Mouse (Mus musculus): ENCODE results near the gene Mndal.
A peak's percentile ranks its signal among the peaks of the same experiment; 100 is the strongest.
"Not testable (repeated sequence)": the region's sequence is repeated elsewhere in the genome, so short reads cannot be mapped to it uniquely, and the experiment has no call there.

Mndal gene

DNA sequence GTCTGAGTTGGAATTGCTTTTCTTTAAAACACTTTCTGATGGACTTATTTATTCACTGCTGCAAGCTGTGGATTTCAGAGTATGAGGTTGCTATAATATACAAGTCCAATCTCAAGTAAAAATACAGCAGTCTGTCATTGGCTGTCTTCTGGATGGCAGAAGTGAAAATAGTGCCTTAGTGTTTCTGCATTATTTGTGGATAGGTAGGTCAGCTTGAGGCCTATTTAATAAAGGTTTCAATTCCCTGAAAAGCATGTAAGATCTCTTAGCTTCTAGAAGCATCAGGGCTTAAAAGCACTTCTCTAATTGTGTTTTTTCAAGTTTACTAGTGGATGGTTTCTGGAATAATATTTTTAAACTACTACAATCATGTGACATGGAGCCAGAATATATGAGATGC, 52.5 kb downstream of the Mndal start:
- not testable (repeated sequence) for DNase-seq (ENCODE audit: low read depth, low spot score)

DNA sequence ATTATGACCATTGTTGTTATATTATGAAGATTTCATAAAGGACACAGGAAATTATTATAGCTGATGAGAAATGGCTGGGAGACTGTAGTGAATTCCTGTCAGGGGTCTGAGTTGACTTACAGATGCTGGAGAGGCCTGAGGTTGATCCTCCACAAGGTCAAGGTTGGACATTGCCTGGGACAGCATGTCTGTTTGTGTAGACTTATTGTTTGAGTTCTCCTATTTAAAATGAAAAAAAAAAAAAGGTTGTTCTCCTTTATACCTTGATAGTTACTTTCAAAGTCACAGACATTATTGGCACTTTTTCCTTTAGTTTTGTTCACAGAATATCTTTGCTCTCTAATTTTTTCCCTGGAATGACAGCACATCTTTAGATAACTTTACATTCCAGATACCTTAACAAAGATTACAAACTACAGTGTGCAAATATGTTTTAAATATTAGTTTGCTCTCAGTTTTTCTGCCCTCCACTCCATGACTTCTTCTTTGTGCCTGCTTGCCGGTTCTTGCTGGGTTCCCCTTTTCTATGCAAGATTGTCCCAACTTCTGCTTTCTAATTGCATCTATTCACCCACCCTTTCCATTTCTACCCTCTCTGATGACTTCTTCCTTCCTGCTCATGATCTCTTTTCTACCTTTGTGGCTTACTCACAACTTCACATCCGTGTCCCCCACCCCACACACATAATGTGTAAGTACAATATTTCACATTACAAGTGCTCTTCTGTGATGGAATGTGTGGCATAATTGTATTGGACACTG, 55.1 kb downstream of the Mndal start:
- not testable (repeated sequence) for DNase-seq (ENCODE audit: low read depth, low spot score)

DNA sequence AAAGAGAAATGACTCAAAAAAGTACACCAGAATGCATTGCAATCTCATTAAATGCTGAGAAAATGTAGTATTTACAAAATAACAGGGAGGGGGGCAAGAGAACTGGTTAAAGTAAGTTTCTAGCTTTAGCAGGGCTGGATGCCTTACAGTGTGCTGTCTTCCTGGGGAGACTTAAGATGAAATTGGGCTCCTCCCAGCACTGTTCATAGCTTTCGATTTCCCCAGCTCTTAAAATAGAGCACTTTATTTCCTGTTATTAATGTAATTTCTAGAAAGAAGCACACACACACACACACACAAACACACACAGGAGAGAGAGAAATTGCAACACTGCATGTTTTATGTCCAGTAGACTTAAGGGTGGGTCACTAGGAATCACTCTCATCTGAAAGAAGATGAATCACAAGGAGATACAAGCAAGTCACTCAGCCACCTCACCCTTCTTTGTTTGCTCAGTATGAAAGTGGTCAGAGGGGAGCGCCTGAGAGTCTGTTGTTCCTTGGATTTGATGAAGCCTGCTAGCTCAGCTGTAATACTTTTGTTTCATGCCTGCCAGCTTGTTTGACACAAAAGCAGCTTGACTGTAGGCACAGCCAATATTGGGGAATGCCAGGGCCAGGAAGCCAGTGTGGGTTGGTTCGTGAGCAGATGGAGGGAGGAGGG, 62.2 kb downstream of the Mndal start:
- peak; percentile 17 for DNase-seq (ENCODE audit: low read depth, low spot score)

DNA sequence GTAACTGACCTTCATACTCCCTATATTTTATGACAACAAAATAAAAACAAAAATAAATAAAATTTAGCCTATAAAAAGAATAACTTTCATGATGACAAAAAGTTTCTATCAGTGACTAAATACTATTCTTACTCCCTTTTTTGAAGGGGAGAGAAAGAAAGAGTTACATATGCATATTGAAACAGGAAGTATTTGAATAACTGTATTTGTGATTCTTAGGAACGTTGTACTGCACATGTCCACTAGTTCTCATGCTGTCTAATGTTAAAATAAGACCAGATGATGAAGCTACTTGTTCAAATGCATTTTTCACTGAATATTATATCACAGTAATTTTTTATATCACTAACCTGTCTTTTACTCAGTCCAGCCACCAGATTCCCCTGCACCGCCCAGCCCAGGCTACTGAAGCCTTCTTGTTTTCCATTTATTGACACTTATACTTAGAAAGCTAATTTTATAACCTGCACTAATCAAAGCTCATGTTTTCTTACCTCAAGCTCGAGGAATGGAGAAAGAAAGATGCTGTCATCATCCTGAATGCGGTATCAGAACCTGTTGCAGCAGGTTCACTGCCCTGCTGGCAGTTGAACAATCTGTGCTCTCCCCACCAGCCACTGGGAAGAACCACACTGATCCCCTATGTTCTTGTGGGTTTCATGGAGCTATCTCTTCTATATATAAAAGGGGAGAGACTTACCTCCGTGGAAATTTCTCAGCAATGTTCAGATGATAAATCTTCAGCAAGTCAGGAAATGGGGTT, 62.9 kb downstream of the Mndal start:
- not testable (repeated sequence) for DNase-seq (ENCODE audit: low read depth, low spot score)

DNA sequence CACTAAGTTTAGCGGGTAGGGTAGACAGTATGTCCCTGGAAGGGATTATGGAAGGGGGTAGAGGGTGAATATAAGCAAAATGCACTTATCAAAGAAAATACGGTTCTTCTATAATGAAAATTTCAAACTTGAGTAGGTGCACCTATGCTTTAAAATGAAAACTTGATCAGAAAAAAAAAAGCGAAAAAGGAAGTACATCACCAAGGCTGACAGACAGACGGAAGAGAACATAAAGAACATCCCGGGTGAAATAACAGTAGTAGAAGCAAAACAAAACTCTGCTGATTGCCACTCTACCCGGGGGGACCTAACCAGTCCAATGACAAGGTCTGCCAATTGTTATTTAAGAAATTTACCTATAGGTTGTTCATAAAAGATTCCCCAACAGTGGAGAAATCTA, 64.0 kb downstream of the Mndal start:
- not testable (repeated sequence) for DNase-seq (ENCODE audit: low read depth, low spot score)

DNA sequence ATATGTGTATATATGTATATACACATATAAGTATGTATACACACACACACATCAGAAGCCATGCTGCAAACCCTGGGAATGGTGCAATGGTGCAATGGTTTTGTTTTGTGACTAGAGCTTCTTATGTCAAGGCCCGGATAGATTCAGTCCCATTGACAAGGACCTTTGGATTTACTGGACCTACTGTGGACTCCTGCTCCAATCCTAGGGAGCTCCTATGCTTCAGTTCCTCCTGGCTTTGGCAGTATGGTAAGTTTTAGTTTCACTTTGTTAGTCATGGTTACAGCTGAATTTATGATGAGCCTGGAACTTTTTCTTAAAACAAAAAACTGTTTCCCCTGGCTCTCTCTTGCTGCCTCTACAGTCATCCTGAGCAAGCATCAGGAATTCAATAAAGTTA, 65.2 kb downstream of the Mndal start:
- DNase-seq (ENCODE audit: low read depth, low spot score): not testable (repeated sequence)

DNA sequence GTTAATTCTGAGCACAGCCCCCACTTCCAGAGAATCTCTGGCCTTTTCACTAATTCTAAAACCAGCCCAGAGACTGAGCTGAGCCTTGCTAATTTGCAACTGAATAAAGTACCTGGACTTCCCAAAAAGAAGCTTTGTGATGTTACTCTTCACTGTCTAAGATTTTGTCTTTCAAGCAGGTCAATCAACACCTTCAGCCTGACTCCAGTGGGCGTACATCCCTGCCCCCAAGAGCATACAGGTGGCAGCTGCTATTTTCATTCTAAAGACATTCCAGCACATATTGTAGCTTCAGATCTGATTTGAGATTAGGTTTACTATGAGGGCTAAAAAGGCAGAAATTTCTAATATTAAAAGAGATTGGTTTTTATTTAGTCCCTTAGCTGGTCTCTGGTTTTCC, 73.7 kb downstream of the Mndal start:
- not testable (repeated sequence) for DNase-seq (ENCODE audit: low read depth, low spot score)

DNA sequence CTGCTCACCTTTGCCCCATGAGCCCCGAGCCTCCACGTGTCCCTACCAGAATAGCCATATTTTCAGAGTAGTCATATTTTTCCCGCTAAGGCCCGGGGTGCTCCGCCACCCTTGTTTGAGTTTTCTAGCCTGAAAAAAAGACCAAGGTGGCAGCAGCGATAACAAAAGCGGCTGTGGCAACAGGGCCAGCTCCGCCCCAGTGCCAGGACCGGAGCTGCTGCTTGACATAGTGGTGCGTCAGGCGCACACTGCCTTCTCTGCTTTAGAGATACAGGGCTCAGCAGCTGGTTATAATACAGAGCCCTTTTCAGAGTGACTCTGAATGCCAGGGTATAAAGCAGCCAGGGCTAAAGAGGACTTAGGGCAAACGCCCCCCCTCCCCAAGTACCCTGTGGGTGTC, 75.8 kb downstream of the Mndal start:
- no peak for DNase-seq (ENCODE audit: low read depth, low spot score)

DNA sequence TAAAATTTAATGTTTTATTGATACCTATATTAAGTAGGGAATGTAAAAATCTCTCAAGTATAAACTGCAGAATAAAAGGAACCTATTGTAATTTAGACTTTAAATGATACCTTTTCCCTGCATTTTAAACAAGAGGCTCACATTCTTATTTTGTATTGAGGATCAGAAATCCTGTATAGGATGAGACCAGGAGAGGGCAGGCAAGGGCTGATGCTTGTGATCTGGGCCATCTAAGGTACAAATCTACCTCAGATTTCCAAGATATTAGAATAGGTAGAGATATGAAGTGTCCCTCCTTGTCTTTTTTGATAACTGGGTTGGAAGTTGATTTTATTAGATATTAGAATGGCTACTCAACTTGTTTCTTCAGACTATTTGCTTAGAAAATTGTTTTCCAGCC, 88.6 kb downstream of the Mndal start:
- DNase-seq (ENCODE audit: low read depth, low spot score): not testable (repeated sequence)

DNA sequence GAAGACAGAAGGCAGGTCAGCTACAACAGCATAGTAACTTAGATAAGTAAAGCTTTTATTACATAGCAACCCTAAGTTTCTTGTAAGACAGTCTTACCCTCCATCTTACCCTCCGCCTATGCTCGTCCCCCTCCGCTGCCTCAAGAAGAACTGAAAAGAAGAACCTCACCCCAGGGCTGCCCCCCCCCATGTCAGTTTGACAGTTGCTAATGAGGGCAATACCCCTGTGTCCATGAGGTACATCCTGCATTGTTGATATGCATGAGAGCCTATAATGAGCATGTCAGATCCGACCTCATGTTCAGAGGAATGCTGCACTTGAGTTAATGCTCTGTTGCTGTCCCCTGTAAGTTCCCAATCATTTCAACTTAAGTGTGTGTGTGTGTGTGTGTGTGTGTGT, 89.4 kb downstream of the Mndal start:
- DNase-seq (ENCODE audit: low read depth, low spot score): not testable (repeated sequence)

DNA sequence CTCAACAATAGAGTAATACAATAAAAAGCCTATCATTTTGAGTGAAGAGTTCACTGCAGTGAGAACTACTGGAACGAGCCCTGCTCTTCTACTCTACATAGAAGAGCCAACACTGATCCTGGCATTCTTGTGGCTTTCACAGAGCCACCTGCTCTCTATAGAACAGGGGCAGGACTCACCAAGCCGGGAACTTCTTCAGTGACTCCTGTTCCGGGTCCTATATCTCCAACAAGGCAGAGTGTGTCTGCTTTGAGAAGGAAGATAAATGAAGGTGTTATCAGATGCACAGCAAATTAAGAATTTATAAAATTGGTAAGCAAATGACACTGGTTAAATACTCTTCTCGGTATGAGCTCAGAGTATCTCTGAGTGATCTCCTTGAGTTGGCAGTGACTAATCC, 96.1 kb downstream of the Mndal start:
- not testable (repeated sequence) for DNase-seq (ENCODE audit: low read depth, low spot score)

DNA sequence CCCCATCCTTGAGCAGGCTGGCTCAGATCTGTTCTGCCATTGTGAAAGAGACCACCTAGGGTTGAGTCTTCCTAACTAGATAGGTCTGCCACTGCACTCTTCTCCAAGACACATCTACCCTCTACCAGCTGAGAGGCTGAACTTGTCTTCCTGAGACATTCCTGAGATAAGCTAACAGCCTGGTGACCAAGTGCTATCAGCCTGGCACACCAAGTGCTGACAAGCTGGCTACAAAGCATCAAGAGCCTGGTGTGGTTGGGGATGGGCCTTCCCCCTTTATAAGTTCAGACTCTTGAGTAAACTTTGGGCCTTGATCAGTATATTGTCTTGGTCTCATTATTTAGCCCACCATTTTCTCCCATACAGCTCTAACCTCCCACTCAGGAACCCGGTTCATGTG, 97.5 kb downstream of the Mndal start:
- DNase-seq (ENCODE audit: low read depth, low spot score): no peak

DNA sequence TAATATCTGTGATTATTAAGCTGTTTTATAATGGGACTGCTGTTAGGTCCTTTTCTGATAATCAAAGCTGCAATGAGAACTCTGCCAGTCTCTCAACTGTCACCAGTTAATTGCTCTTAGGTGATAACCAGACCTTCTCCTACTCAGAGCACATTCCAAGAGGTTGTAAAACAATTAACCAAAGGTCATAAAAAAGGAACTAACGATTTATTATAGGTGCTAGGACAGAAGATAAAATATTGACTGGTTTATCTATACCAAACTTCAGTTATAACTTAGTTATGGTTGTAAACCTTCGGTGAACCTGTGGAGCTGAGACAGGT, 120.8 kb downstream of the Mndal start:
- DNase-seq (ENCODE audit: low read depth, low spot score): not testable (repeated sequence)

DNA sequence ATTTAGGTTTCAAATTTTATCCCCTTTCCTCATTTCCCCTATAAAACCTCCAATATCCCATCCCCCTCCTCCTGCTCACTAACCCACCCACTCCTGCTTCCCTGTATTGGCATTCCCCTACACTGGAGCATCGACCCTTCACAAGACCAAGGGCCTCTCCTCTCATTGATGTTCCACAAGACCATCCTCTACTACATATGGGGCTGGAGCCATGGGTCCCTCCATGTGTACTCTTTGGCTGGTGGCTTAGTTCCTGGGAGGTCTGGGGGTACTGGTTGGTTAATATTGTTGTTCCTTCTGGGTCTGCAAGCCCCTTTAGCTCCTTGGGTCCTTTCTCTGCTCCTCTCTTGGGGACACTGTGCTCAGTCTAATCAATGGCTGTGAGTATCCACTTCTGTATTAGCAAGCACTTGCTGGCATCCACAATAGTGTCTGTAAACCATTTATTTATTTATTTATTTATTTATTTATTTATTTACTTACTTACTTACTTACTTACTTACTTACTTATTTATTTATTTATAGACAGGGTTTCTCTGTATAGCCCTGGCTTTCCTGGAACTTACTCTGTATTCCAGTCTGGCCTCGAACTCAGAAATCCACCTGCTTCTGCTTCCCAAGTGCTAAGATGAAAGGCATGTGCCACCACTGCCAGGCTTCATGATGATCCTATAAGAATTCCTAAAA, 121.4 kb downstream of the Mndal start:
- DNase-seq (ENCODE audit: low read depth, low spot score): not testable (repeated sequence)

DNA sequence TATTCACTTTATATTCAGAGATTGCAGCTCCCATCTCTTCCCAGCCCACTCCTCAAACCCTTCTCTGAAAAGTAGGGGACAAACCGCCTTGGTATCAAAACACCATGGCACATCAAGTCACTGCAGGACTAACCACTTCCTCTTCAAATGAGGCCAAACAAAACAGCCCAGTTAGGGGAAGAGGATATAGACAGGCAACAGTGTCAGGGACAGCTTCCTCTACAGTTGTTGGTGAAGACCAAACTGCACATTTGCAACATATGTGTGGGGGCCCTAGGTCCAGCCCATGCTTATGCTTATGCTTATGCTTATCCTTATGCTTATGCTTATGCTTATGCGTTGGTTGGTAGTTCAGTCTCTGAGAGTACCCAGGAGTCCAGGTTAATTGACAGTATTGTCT, 133.0 kb downstream of the Mndal start:
- DNase-seq (ENCODE audit: low read depth, low spot score): not testable (repeated sequence)

DNA sequence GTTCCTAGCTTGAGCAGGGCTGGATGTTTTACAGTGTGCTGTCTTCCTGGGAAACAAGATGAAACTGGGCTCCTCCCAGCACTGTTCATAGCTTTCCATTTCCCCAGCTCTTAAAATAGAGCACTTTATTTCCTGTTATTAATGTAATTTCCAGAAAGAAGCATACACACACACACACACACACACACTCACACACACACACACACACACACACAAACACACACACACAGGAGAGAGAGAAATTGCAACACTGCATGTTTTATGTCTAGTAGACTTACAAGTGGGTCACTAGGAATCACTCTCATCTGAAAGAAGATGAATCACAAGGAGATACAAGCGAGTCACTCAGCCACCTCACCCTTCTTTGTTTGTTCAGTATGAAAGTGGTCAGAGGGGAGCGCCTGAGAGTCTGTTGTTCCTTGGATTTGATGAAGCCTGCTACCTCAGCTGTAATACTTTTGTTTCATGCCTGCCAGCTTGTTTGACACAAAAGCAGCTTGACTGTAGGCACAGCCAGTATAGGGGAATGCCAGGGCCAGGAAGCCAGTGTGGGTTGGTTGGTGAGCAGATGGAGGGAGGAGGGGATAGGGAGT, 139.5 kb downstream of the Mndal start:
- peak; percentile 2 for DNase-seq (ENCODE audit: low read depth, low spot score)

DNA sequence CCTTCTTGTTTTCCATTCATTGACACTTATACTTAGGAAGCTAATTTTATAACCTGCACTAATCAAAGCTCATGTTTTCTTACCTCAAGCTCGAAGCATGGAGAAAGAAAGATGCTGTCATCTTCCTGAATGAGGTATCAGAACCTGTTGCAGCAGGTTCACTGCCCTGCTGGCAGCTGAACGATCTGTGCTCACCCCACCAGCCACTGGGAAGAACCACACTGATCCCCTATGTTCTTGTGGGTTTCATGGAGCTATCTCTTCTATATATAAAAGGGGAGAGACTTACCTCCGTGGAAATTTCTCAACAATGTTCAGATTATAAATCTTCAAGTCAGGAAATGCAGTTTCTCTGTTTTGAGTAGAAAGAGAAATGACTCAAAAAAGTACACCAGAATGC, 140.1 kb downstream of the Mndal start:
- not testable (repeated sequence) for DNase-seq (ENCODE audit: low read depth, low spot score)

DNA sequence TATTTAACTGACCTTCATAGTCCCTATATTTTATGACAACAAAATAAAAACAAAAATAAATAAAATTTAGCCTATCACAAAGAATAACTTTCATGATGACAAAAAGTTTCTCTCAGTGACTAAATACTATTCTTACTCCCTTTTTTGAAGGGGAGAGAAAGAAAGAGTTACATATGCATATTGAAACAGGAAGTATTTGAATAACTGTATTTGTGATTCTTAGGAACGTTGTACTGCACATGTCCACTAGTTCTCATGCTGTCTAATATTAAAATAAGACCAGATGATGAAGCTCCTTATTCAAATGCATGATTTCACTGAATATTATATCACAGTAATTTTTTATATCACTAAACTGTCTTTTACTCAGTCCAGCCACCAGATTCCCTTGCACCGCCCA, 140.5 kb downstream of the Mndal start:
- not testable (repeated sequence) for DNase-seq (ENCODE audit: low read depth, low spot score)
